Mouse (Mus musculus): Measurements from ENCODE around the gene Rabgap1l. TPM values are rescaled to one million over a fixed set of nuclear protein-coding genes. Genes with fewer than 3 reads are reported as not detected.

The Rabgap1l gene
- polyA plus RNA-seq, 1 experiment: 12.9 TPM

DNA sequence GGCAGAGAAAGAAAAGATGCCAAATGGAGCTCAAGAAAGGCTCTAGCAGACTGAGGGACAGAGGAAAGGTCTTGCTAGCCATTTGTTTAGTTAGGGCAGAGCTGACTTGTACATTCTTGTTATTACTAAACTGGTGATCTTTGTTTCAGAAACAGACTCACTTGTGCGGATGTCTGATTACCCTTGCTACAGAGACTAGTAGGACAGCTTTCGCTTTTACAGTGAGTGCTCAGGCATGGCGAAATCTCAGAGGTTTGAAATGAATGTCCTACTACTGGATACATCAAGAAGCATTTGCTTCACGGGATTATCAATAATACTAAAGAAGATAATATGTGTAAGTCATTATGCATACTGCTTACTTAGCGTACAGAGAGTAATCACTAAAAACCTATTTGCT lies 548.3 kb downstream of the Rabgap1l start:
- Histone ChIP-seq H3K4me1 (ENCODE audit: control insufficient read depth, insufficient read depth, low read length) (no peaks in the 10 kb centered on the region), H3K27ac (ENCODE audit: insufficient read depth, low read depth, low read length) (no peak overlapping the region), H3K36me3 (ENCODE audit: control insufficient read depth, insufficient read depth, low read length) (no peaks in the 10 kb centered on the region; the same call in 1 of the 2 replicates), H3K4me3 (ENCODE audit: insufficient read depth, low read depth, low read length) (no peak overlapping the region), H3K27me3 (replicated peaks; ENCODE audit: control insufficient read depth, insufficient read depth, low read length) (no peaks in the 10 kb centered on the region)
- WGBS: 94% methylated on average over 5 of the region's 5 CpGs
- no peak for DNase-seq
- TF ChIP-seq CTCF (conservative IDR thresholded peaks at IDR 0.05; ENCODE audit: insufficient read depth, insufficient read length, low read depth, low read length): no peak
- TF ChIP-seq POLR2A (IDR thresholded peaks at IDR 0.05; ENCODE audit: low read depth, low read length): no peak

DNA sequence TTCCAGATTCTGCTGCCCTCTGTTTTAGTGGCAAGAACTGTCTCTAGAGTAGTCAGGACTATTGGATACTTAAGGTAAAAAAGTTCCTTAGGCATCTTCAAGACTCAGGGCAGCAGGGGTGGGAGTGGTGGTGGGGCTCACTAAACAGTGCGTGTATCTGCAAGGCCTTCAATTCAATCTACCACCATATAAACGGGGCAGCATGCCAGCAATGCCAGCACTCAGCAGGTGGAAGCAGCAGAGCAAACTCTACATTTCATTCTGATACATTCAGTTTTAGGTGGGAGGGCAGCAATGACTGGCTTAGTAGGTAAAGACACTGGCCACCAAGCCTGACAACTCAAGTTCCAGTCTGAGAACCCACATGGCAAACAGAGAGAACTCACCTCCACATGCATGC lies 552.9 kb downstream of the Rabgap1l start:
- Histone ChIP-seq H3K4me1 (ENCODE audit: control insufficient read depth, insufficient read depth, low read length) (no peaks in the 10 kb centered on the region), H3K36me3 (ENCODE audit: control insufficient read depth, insufficient read depth, low read length) (no peaks in the 10 kb centered on the region; the same call in 1 of the 2 replicates), H3K27me3 (replicated peaks; ENCODE audit: control insufficient read depth, insufficient read depth, low read length) (no peaks in the 10 kb centered on the region), H3K4me3 (ENCODE audit: insufficient read depth, low read depth, low read length) (no peak overlapping the region), H3K27ac (ENCODE audit: insufficient read depth, low read depth, low read length) (no peak overlapping the region)
- 92% methylated on average over 2 of the region's 2 CpGs for WGBS
- DNase-seq: no peak
- no peak for TF ChIP-seq POLR2A (IDR thresholded peaks at IDR 0.05; ENCODE audit: low read depth, low read length)
- no peak for TF ChIP-seq CTCF (conservative IDR thresholded peaks at IDR 0.05; ENCODE audit: insufficient read depth, insufficient read length, low read depth, low read length)

- Histone ChIP-seq H3K4me1 (ENCODE audit: control insufficient read depth, insufficient read depth, low read length) (no peaks in the 10 kb centered on the region), H3K36me3 (ENCODE audit: control insufficient read depth, insufficient read depth, low read length) (no peaks in the 10 kb centered on the region; the same call in 1 of the 2 replicates), H3K4me3 (ENCODE audit: insufficient read depth, low read depth, low read length) (no peak overlapping the region), H3K27ac (ENCODE audit: insufficient read depth, low read depth, low read length) (no peak overlapping the region), H3K27me3 (replicated peaks; ENCODE audit: control insufficient read depth, insufficient read depth, low read length) (no peaks in the 10 kb centered on the region)
- no peak for DNase-seq
- no peak for TF ChIP-seq POLR2A (IDR thresholded peaks at IDR 0.05; ENCODE audit: low read depth, low read length)
- no peak for TF ChIP-seq CTCF (conservative IDR thresholded peaks at IDR 0.05; ENCODE audit: insufficient read depth, insufficient read length, low read depth, low read length)
- WGBS: 91% methylated on average over 1 of the region's 1 CpGs
These were observed 554.1 kb downstream of the Rabgap1l start for GRCm38 (mm10) chr1:160238852-160239443.

DNA sequence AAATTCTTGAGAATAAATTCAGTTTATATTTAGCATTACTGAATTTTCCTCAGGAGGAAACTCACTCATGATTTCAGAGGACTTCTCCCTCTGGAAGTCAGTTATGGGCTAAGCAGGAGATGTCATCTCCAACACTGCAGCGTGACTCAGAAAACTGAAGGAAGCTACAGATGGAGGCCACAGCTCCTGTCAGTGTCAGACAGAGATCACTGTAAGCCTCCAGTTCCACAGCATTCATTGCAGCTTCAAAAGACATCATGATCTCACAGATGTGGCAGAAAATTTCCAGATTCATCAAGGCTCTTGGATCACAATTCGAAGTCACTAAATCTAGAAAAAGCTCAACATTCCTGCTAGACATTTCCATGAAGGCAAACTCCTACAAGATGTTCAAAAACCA lies 555.0 kb downstream of the Rabgap1l start:
- Histone ChIP-seq H3K27me3 (replicated peaks; ENCODE audit: control insufficient read depth, insufficient read depth, low read length) (no peaks in the 10 kb centered on the region), H3K4me3 (ENCODE audit: insufficient read depth, low read depth, low read length) (no peak overlapping the region), H3K4me1 (ENCODE audit: control insufficient read depth, insufficient read depth, low read length) (no peaks in the 10 kb centered on the region), H3K27ac (ENCODE audit: insufficient read depth, low read depth, low read length) (no peak overlapping the region), H3K36me3 (ENCODE audit: control insufficient read depth, insufficient read depth, low read length) (no peaks in the 10 kb centered on the region)
- TF ChIP-seq CTCF (conservative IDR thresholded peaks at IDR 0.05; ENCODE audit: insufficient read depth, insufficient read length, low read depth, low read length): no peak
- no peak for DNase-seq
- 93% methylated on average over 2 of the region's 2 CpGs for WGBS

GRCm38 (mm10) chr1:160233921-160234320 lies 559.1 kb downstream of the Rabgap1l start:
- Histone ChIP-seq H3K36me3 (ENCODE audit: control insufficient read depth, insufficient read depth, low read length) (no peaks in the 10 kb centered on the region), H3K4me1 (ENCODE audit: control insufficient read depth, insufficient read depth, low read length) (no peaks in the 10 kb centered on the region), H3K27ac (ENCODE audit: insufficient read depth, low read depth, low read length) (no peak overlapping the region), H3K27me3 (replicated peaks; ENCODE audit: control insufficient read depth, insufficient read depth, low read length) (no peaks in the 10 kb centered on the region), H3K4me3 (ENCODE audit: insufficient read depth, low read depth, low read length) (no peak overlapping the region)
- DNase-seq: peak; percentile 5
- TF ChIP-seq POLR2A (IDR thresholded peaks at IDR 0.05; ENCODE audit: low read depth, low read length) (no peak), CTCF (conservative IDR thresholded peaks at IDR 0.05; ENCODE audit: insufficient read depth, insufficient read length, low read depth, low read length) (no peak)

DNA sequence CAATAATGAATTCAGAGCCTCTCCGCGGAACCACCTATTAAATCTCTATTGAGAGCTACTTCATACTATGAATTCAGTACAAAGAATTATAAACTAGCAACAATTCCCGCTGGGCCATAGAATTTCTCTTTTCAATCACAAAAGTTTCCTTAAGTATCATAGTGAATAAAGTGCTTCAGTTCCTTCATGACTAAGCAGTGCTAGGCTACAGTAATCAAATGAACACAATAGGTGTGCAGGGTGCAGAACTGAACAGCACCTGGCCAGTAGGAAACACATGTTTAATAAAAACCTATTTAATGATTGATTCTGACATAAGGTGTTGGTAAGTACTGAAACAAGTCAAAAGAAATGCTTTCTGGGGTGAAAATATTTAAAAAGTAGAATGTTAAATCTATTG lies 560.9 kb downstream of the Rabgap1l start:
- whole genome bisulfite sequencing: 95% methylated on average over 3 of the region's 3 CpGs
- no peak overlapping the region for H3K27ac ChIP-seq (ENCODE audit: insufficient read depth, low read depth, low read length)
- 0 out of 2 replicates have a peak, but pooled peaks cover 3% of the 10 kb centered on the region for H3K4me1 ChIP-seq (ENCODE audit: control insufficient read depth, insufficient read depth, low read length)

DNA sequence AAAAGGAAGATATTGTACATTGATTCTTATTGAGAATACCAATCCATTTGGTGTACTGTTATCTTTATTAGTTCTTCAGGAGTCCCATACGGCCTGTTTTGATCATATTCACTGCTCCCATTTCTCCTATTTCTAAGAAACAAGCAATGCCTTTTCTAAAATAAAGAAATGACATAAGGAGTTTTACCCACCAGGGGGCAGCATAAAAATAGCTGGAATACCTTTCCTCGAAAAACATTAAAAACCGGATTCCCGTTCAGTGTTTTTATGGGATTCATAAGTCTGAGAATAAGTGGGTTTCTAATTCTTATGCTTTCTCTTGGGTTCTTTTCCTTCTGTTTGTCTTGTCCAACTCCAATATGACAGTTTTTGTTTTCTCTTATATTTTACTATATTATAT lies 562.0 kb downstream of the Rabgap1l start:
- H3K4me1 ChIP-seq (ENCODE audit: control insufficient read depth, insufficient read depth, low read length): 0 out of 2 replicates have a peak, but pooled peaks cover 3% of the 10 kb centered on the region
- no peak overlapping the region for H3K4me3 ChIP-seq (ENCODE audit: insufficient read depth, low read depth, low read length)
- 26% methylated on average over 4 of the region's 4 CpGs for WGBS
- peak; percentile 56 for DNase-seq
- no peak overlapping the region for H3K27ac ChIP-seq (ENCODE audit: insufficient read depth, low read depth, low read length)
- H3K36me3 ChIP-seq (ENCODE audit: control insufficient read depth, insufficient read depth, low read length): no peaks in the 10 kb centered on the region
- H3K27me3 ChIP-seq (replicated peaks; ENCODE audit: control insufficient read depth, insufficient read depth, low read length): no peaks in the 10 kb centered on the region
- TF ChIP-seq CTCF (conservative IDR thresholded peaks at IDR 0.05; ENCODE audit: insufficient read depth, insufficient read length, low read depth, low read length) (no peak), POLR2A (IDR thresholded peaks at IDR 0.05; ENCODE audit: low read depth, low read length) (no peak)

More for the DNA sequence above, 560.9 kb downstream of the Rabgap1l start:
- Histone ChIP-seq H3K36me3 (ENCODE audit: control insufficient read depth, insufficient read depth, low read length) (no peaks in the 10 kb centered on the region), H3K4me3 (ENCODE audit: insufficient read depth, low read depth, low read length) (no peak overlapping the region), H3K27me3 (replicated peaks; ENCODE audit: control insufficient read depth, insufficient read depth, low read length) (no peaks in the 10 kb centered on the region)
- DNase-seq: no peak
- TF ChIP-seq POLR2A (IDR thresholded peaks at IDR 0.05; ENCODE audit: low read depth, low read length) (no peak), CTCF (conservative IDR thresholded peaks at IDR 0.05; ENCODE audit: insufficient read depth, insufficient read length, low read depth, low read length) (no peak)
